Mouse (Mus musculus): ENCODE results near the gene 1700020N01Rik. TPM values are rescaled to one million over a fixed set of nuclear protein-coding genes. Genes with fewer than 3 reads are reported as not detected.

Gene 1700020N01Rik
- total RNA-seq (2021), result not detected

GRCm38 (mm10) chr10:21592896-21593380 is at the start of gene 1700020N01Rik:
Gene 1700020N01Rik, plus strand, starts transcription at chr10:21593145.
- DNase-seq (ENCODE audit: extremely low spot score in 1 of 2, low spot score in 1 of 2), result no peak

GRCm38 (mm10) chr10:21543576-21544278 is 49.2 kb upstream of the 1700020N01Rik start:
- no peak for DNase-seq (ENCODE audit: extremely low spot score in 1 of 2, low spot score in 1 of 2)

GRCm38 (mm10) chr10:21544721-21545120 is 48.2 kb upstream of the 1700020N01Rik start:
- DNase-seq (ENCODE audit: extremely low spot score in 1 of 2, low spot score in 1 of 2), result no peak

- no peak for DNase-seq (ENCODE audit: extremely low spot score in 1 of 2, low spot score in 1 of 2)
Measured at GRCm38 (mm10) chr10:21545446-21545845, 47.5 kb upstream of the 1700020N01Rik start.

- no peak for DNase-seq (ENCODE audit: extremely low spot score in 1 of 2, low spot score in 1 of 2)
Measured at GRCm38 (mm10) chr10:21548871-21549505, 44.0 kb upstream of the 1700020N01Rik start.

GRCm38 (mm10) chr10:21552967-21553682 is 39.8 kb upstream of the 1700020N01Rik start:
- no peak for DNase-seq (ENCODE audit: extremely low spot score in 1 of 2, low spot score in 1 of 2)

GRCm38 (mm10) chr10:21553683-21554035 is 39.3 kb upstream of the 1700020N01Rik start:
- no peak for DNase-seq (ENCODE audit: extremely low spot score in 1 of 2, low spot score in 1 of 2)

GRCm38 (mm10) chr10:21554896-21555580 is 37.9 kb upstream of the 1700020N01Rik start:
- no peak for DNase-seq (ENCODE audit: extremely low spot score in 1 of 2, low spot score in 1 of 2)

- no peak for DNase-seq (ENCODE audit: extremely low spot score in 1 of 2, low spot score in 1 of 2)
Measured at GRCm38 (mm10) chr10:21559769-21560168, 33.2 kb upstream of the 1700020N01Rik start.

GRCm38 (mm10) chr10:21561181-21561580 is 31.8 kb upstream of the 1700020N01Rik start:
- DNase-seq (ENCODE audit: extremely low spot score in 1 of 2, low spot score in 1 of 2), result no peak

- no peak for DNase-seq (ENCODE audit: extremely low spot score in 1 of 2, low spot score in 1 of 2)
Measured at GRCm38 (mm10) chr10:21563446-21563845, 29.5 kb upstream of the 1700020N01Rik start.

- no peak for DNase-seq (ENCODE audit: extremely low spot score in 1 of 2, low spot score in 1 of 2)
Measured at GRCm38 (mm10) chr10:21564189-21564588, 28.8 kb upstream of the 1700020N01Rik start.

GRCm38 (mm10) chr10:21566074-21566473 is 26.9 kb upstream of the 1700020N01Rik start:
- no peak for DNase-seq (ENCODE audit: extremely low spot score in 1 of 2, low spot score in 1 of 2)

- no peak for DNase-seq (ENCODE audit: extremely low spot score in 1 of 2, low spot score in 1 of 2)
Measured at GRCm38 (mm10) chr10:21571615-21572014, 21.3 kb upstream of the 1700020N01Rik start.

GRCm38 (mm10) chr10:21573713-21574112 is 19.2 kb upstream of the 1700020N01Rik start:
- DNase-seq (ENCODE audit: extremely low spot score in 1 of 2, low spot score in 1 of 2), result no peak

GRCm38 (mm10) chr10:21575806-21576378 is 17.1 kb upstream of the 1700020N01Rik start:
- no peak for DNase-seq (ENCODE audit: extremely low spot score in 1 of 2, low spot score in 1 of 2)

GRCm38 (mm10) chr10:21577798-21578197 is 15.1 kb upstream of the 1700020N01Rik start:
- DNase-seq (ENCODE audit: extremely low spot score in 1 of 2, low spot score in 1 of 2), result no peak

GRCm38 (mm10) chr10:21581546-21581945 is 11.4 kb upstream of the 1700020N01Rik start:
- no peak for DNase-seq (ENCODE audit: extremely low spot score in 1 of 2, low spot score in 1 of 2)

- DNase-seq (ENCODE audit: extremely low spot score in 1 of 2, low spot score in 1 of 2), result no peak
Measured at GRCm38 (mm10) chr10:21587041-21587440, 5.9 kb upstream of the 1700020N01Rik start.

Data from layer of hippocampus, postnatal 25 days (tissue).